Mouse (Mus musculus): Measurements from ENCODE around the gene Col9a2. TPM values are rescaled to one million over a fixed set of nuclear protein-coding genes. Genes with fewer than 3 reads are reported as not detected.

Col9a2 gene
- 8.3 and 10.9 TPM in 2 replicates for polyA plus RNA-seq (2014; fragmentation: Nextera tagmentation; extraction: Ambion mirVana)

GRCm38 (mm10) chr4:121039331-121040115 lies at the start of gene Col9a2:
TSS of gene Col9a2 (plus strand) at chr4:121039385.
- Histone ChIP-seq H3K4me3 (replicated peaks; ENCODE audit: low read depth, low read length) (peak within 1 kb of the TSS; percentile 41), H3K9ac (replicated peaks; ENCODE audit: low read length) (peak within 1 kb of the TSS; percentile 68), H3K9me3 (ENCODE audit: control insufficient read depth, low read length) (no peaks in the 10 kb centered on the region), H3K36me3 (ENCODE audit: control insufficient read depth, insufficient read depth, low read length) (no peaks in the 10 kb centered on the region), H3K27ac (replicated peaks; ENCODE audit: low read depth, low read length) (no peak within 1 kb of the TSS), H3K27me3 (ENCODE audit: control insufficient read depth, insufficient read depth, low read length) (peaks cover 9% of the 10 kb centered on the region; the same call in 1 of the 2 replicates), H3K4me1 (ENCODE audit: control insufficient read depth, insufficient read depth, low read length) (peaks cover 12% of the 10 kb centered on the region; the same call in 1 of the 2 replicates), H3K4me2 (ENCODE audit: low read length) (peak within 1 kb of the TSS; percentile 67)
- peak; percentile 65 for DNase-seq
- ATAC-seq (ENCODE audit: low FRiP score, low TSS enrichment): peak; percentile 47
- 3% methylated on average over 46 of the region's 46 CpGs for WGBS

GRCm38 (mm10) chr4:120992284-120992683 lies 46.9 kb upstream of the Col9a2 start:
- Histone ChIP-seq H3K4me2 (ENCODE audit: low read length) (no peak overlapping the region), H3K27me3 (ENCODE audit: control insufficient read depth, insufficient read depth, low read length) (peaks cover 6% of the 10 kb centered on the region; the same call in 1 of the 2 replicates), H3K27ac (replicated peaks; ENCODE audit: low read depth, low read length) (no peak overlapping the region), H3K36me3 (ENCODE audit: control insufficient read depth, insufficient read depth, low read length) (no peaks in the 10 kb centered on the region; the same call in 1 of the 2 replicates), H3K9ac (replicated peaks; ENCODE audit: low read length) (no peak overlapping the region), H3K4me1 (ENCODE audit: control insufficient read depth, insufficient read depth, low read length) (no peaks in the 10 kb centered on the region), H3K9me3 (ENCODE audit: control insufficient read depth, low read length) (peaks cover 3% of the 10 kb centered on the region; the same call in 1 of the 2 replicates), H3K4me3 (replicated peaks; ENCODE audit: low read depth, low read length) (no peak overlapping the region)
- 19% methylated on average over 2 of the region's 2 CpGs for WGBS
- ATAC-seq (ENCODE audit: low FRiP score, low TSS enrichment) (no peak), DNase-seq (peak; percentile 6)

GRCm38 (mm10) chr4:120993025-120993424 lies 46.2 kb upstream of the Col9a2 start:
- Histone ChIP-seq H3K36me3 (ENCODE audit: control insufficient read depth, insufficient read depth, low read length) (no peaks in the 10 kb centered on the region; the same call in 1 of the 2 replicates), H3K4me2 (ENCODE audit: low read length) (no peak overlapping the region), H3K4me1 (ENCODE audit: control insufficient read depth, insufficient read depth, low read length) (no peaks in the 10 kb centered on the region), H3K4me3 (replicated peaks; ENCODE audit: low read depth, low read length) (no peak overlapping the region), H3K27ac (replicated peaks; ENCODE audit: low read depth, low read length) (no peak overlapping the region), H3K27me3 (ENCODE audit: control insufficient read depth, insufficient read depth, low read length) (peaks cover 6% of the 10 kb centered on the region; the same call in 1 of the 2 replicates), H3K9me3 (ENCODE audit: control insufficient read depth, low read length) (peaks cover 3% of the 10 kb centered on the region; the same call in 1 of the 2 replicates), H3K9ac (replicated peaks; ENCODE audit: low read length) (no peak overlapping the region)
- 73% methylated on average over 1 of the region's 1 CpGs for WGBS
- ATAC-seq (ENCODE audit: low FRiP score, low TSS enrichment): no peak
- no peak for DNase-seq

GRCm38 (mm10) chr4:120995911-120996310 lies 43.3 kb upstream of the Col9a2 start:
- no peak for DNase-seq
- no peak overlapping the region for H3K4me2 ChIP-seq (ENCODE audit: low read length)
- H3K27ac ChIP-seq (replicated peaks; ENCODE audit: low read depth, low read length): no peak overlapping the region
- no peaks in the 10 kb centered on the region for H3K36me3 ChIP-seq (ENCODE audit: control insufficient read depth, insufficient read depth, low read length)
- no peaks in the 10 kb centered on the region for H3K9me3 ChIP-seq (ENCODE audit: control insufficient read depth, low read length)
- 85% methylated on average over 1 of the region's 1 CpGs for WGBS
- peaks cover 6% of the 10 kb centered on the region; the same call in 1 of the 2 replicates for H3K27me3 ChIP-seq (ENCODE audit: control insufficient read depth, insufficient read depth, low read length)
- 0 out of 2 replicates have a peak, but pooled peaks cover under 1% of the 10 kb centered on the region for H3K4me1 ChIP-seq (ENCODE audit: control insufficient read depth, insufficient read depth, low read length)
- H3K4me3 ChIP-seq (replicated peaks; ENCODE audit: low read depth, low read length): no peak overlapping the region
- H3K9ac ChIP-seq (replicated peaks; ENCODE audit: low read length): no peak overlapping the region
- no peak for ATAC-seq (ENCODE audit: low FRiP score, low TSS enrichment)

- no peak overlapping the region for H3K4me2 ChIP-seq (ENCODE audit: low read length)
- no peak overlapping the region for H3K27ac ChIP-seq (replicated peaks; ENCODE audit: low read depth, low read length)
- H3K4me1 ChIP-seq (ENCODE audit: control insufficient read depth, insufficient read depth, low read length): peaks cover 35% of the 10 kb centered on the region
- WGBS: 91% methylated on average over 2 of the region's 2 CpGs
- no peaks in the 10 kb centered on the region for H3K36me3 ChIP-seq (ENCODE audit: control insufficient read depth, insufficient read depth, low read length)
- ATAC-seq (ENCODE audit: low FRiP score, low TSS enrichment) (no peak), DNase-seq (no peak)
- no peaks in the 10 kb centered on the region for H3K27me3 ChIP-seq (ENCODE audit: control insufficient read depth, insufficient read depth, low read length)
- no peaks in the 10 kb centered on the region for H3K9me3 ChIP-seq (ENCODE audit: control insufficient read depth, low read length)
- no peak overlapping the region for H3K4me3 ChIP-seq (replicated peaks; ENCODE audit: low read depth, low read length)
- no peak overlapping the region for H3K9ac ChIP-seq (replicated peaks; ENCODE audit: low read length)
These were observed 38.1 kb upstream of the Col9a2 start for GRCm38 (mm10) chr4:121001042-121001441.

GRCm38 (mm10) chr4:121001659-121002058 lies 37.5 kb upstream of the Col9a2 start:
- 76% methylated on average over 1 of the region's 1 CpGs for WGBS
- no peak for ATAC-seq (ENCODE audit: low FRiP score, low TSS enrichment)
- H3K4me2 ChIP-seq (ENCODE audit: low read length): no peak overlapping the region

GRCm38 (mm10) chr4:121002400-121003171 lies 36.6 kb upstream of the Col9a2 start:
- 11% methylated on average over 8 of the region's 8 CpGs for WGBS
- ATAC-seq (ENCODE audit: low FRiP score, low TSS enrichment) (peak; percentile 64; the same call in 1 of the 2 replicates), DNase-seq (peak; percentile 68)
- peaks cover 35% of the 10 kb centered on the region for H3K4me1 ChIP-seq (ENCODE audit: control insufficient read depth, insufficient read depth, low read length)
- H3K36me3 ChIP-seq (ENCODE audit: control insufficient read depth, insufficient read depth, low read length): no peaks in the 10 kb centered on the region
- peak overlapping the region; percentile 19 for H3K4me2 ChIP-seq (ENCODE audit: low read length)
- no peaks in the 10 kb centered on the region for H3K9me3 ChIP-seq (ENCODE audit: control insufficient read depth, low read length)
- peak overlapping the region; percentile 4; the same call in 1 of the 2 replicates for H3K9ac ChIP-seq (replicated peaks; ENCODE audit: low read length)
- peak overlapping the region; percentile 82 for H3K27ac ChIP-seq (replicated peaks; ENCODE audit: low read depth, low read length)
- no peaks in the 10 kb centered on the region for H3K27me3 ChIP-seq (ENCODE audit: control insufficient read depth, insufficient read depth, low read length)
- H3K4me3 ChIP-seq (replicated peaks; ENCODE audit: low read depth, low read length): no peak overlapping the region

More at GRCm38 (mm10) chr4:121001659-121002058, 37.5 kb upstream of the Col9a2 start:
- Histone ChIP-seq H3K9ac (replicated peaks; ENCODE audit: low read length) (no peak overlapping the region), H3K36me3 (ENCODE audit: control insufficient read depth, insufficient read depth, low read length) (no peaks in the 10 kb centered on the region), H3K9me3 (ENCODE audit: control insufficient read depth, low read length) (no peaks in the 10 kb centered on the region), H3K4me3 (replicated peaks; ENCODE audit: low read depth, low read length) (no peak overlapping the region), H3K4me1 (ENCODE audit: control insufficient read depth, insufficient read depth, low read length) (peaks cover 35% of the 10 kb centered on the region), H3K27ac (replicated peaks; ENCODE audit: low read depth, low read length) (peak overlapping the region; percentile 82), H3K27me3 (ENCODE audit: control insufficient read depth, insufficient read depth, low read length) (no peaks in the 10 kb centered on the region)
- no peak for DNase-seq

- peaks cover 35% of the 10 kb centered on the region for H3K4me1 ChIP-seq (ENCODE audit: control insufficient read depth, insufficient read depth, low read length)
- H3K9ac ChIP-seq (replicated peaks; ENCODE audit: low read length): 0 out of 2 replicates have a peak overlapping the region, but pooled peaks have one; percentile 9
- H3K9me3 ChIP-seq (ENCODE audit: control insufficient read depth, low read length): no peaks in the 10 kb centered on the region
- no peaks in the 10 kb centered on the region for H3K27me3 ChIP-seq (ENCODE audit: control insufficient read depth, insufficient read depth, low read length)
- peak overlapping the region; percentile 79 for H3K27ac ChIP-seq (replicated peaks; ENCODE audit: low read depth, low read length)
- DNase-seq: peak; percentile 83
- peak; percentile 78; the same call in 1 of the 2 replicates for ATAC-seq (ENCODE audit: low FRiP score, low TSS enrichment)
- H3K4me2 ChIP-seq (ENCODE audit: low read length): peak overlapping the region; percentile 32
- 7% methylated on average over 3 of the region's 3 CpGs for WGBS
- H3K36me3 ChIP-seq (ENCODE audit: control insufficient read depth, insufficient read depth, low read length): no peaks in the 10 kb centered on the region
- H3K4me3 ChIP-seq (replicated peaks; ENCODE audit: low read depth, low read length): no peak overlapping the region
These were observed 35.5 kb upstream of the Col9a2 start for GRCm38 (mm10) chr4:121003611-121004091.
